Mouse (Mus musculus) ovary, postnatal 10 days (tissue): Measurements from ENCODE around the gene Kdf1.

Source experiments
- DNase-seq: peaks from one replicate; pipeline ENCODE4 v3.0.0; 2022; ENCODE audit warnings: low spot score

Gene Kdf1

DNA sequence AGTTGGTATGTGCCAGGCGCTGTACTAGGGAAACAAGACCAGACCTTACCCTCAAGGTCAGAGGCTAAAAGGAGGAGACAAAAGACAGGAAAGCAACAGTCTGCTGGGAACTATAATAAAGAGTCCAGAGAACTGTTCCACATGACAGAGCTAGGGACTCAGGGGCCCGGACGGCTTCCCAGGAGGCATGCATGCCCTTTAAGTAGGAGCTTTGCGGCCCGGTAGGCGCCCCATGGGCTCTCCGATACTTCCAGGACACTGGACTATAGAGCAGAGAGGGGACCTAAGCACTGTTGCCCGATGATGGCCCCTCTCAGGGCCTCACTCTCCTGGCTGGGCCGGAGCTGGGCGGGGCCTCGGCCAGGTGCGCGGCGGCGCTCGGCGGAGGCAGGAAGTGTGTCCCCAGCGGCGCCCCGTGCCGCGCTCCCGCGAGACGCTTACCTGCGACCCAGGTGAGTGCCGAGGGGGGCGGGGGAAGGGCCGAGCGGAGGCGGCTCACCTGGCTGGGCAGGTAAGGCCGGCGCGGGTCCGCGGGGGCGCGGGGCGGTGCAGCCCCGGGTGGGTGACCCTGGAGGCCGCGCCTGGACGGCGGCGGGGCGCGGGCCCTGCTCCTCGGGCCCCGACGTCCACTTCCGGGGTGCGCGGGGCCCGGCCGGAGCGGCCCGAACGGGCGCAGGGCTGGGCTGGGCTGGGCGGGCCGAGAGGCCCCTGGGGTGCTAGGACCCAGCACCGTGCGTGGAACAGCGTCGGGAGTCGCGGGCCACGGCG, at the start of gene Kdf1:
Gene Kdf1 (plus strand): TSS at position 363 of the 768 bp plus-strand sequence.
- DNase-seq = peak; percentile 9

DNA sequence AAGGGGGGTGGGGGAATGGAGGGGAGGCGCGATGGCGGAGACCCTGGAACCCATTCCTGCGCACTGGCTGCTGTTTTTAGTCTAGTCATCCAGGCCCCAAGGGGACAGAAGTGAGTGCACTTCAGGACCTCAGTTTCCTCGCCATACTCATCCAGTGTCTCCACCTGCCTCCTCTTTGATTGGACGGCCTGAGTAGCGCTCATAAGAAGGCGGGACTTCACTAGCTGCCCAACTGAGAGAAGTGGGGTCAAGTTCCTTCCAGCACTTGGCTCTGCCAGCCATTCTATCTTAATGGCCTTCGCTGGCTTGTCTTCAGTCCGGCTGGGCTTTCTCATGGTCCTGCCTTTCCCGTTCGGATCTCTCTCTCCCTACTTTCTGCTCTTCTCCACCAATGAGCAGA, 49.6 kb upstream of the Kdf1 start:
- no peak for DNase-seq

DNA sequence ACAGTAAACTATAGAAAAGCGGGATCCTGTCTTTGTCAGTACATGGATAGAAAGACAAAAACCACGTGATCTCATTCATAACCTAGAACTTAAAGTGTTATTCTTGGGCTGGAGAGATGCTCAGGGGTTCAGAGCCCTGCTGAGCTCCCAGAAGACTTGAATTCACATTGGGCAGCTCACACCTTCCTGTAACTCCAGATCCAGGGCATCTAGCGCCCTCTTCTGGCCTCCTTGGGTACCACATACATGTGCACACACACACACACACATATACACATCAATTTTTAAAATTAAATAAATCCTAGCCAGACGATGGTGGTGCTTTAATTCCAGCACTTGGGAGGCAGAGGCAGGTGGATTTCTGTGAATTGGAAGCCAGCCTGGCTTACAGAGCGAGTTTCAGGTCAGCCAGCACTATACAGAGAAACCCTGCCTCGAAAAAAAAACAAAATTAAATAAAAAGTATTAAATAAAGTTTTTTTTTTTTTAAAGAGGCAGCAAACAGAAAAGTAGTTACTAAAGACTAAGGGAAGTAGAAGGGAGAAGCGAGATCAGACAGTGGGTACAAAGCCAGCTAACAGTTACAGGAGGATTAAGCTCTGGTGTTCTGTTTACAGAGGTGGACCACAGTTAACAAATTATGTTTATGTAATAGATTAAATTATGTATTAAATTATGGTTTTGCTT, 47.5 kb upstream of the Kdf1 start:
- DNase-seq = no peak

DNA sequence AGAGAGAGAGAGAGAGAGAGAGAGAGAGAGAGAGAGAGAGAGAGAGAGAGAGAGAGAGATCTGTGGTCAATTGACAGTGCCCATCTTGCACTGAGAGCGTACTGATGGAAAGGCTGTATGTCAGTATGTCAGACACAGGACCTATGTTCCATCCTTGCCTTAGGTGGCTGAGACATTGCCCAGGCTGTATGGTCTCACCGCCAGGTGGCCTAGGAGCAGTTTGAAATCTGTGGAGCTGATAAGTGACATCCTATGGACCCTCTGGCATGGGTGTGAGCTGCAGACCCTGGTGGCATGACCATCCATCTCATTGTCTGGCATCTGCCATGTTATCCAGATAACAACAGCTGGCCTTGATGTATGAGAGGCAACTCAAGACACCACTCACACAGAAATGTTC, 44.9 kb upstream of the Kdf1 start:
- DNase-seq = no peak

DNA sequence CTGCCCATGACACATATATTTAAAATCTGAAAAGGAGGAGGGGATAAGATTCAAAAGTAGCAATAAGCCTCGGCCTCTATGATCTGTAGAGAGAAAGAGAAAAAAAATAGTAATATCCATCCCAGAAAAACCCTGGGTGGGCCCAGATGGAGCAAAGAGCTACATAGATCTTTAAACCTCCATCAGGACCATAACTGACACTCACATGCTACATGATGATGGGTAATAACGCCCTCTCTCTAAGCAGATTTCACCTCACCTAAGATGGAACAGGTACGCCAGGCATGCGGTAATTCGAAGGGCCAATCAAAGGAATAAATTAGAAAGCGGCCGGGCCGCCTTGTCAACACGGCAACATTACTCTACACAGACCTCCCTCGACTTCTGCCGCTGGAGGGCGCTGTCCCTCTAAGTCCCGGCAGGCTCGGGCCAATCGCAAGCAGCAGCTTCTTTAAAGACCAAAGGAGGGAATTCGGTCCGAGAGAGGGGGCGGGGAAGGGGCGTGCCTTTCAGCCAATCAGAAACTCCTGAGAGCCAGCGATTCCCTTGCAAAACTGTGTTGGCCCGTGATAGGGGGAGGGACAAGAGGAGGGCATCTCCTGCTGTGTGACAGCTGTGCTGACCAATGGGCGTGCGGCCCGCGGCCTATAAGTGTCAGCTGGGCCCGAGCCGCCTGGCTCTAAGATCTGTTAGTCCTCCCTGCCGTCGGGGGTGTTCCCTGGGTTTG, 39.1 kb upstream of the Kdf1 start, which contains the start of gene Tent5b:
Gene Tent5b (plus strand): TSS at position 675 of the 727 bp plus-strand sequence.
- peak; percentile 95 for DNase-seq

DNA sequence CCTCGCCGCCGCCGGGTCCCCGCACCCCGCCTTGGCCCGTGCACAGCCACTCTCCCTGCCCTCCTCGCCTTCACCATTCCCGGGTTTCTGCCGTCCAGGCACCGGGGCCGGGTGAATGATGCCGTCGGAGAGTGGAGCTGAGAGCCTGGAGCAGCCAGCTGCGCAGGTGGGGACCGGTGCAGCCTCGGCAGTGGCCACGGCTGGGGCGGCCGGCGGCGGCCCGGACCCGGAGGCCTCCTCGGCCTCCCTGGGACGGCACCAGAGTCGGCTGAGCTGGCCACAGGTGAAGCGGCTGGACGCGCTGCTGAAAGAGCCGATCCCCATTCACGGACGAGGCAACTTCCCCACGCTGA, 38.6 kb upstream of the Kdf1 start:
- DNase-seq = no peak

DNA sequence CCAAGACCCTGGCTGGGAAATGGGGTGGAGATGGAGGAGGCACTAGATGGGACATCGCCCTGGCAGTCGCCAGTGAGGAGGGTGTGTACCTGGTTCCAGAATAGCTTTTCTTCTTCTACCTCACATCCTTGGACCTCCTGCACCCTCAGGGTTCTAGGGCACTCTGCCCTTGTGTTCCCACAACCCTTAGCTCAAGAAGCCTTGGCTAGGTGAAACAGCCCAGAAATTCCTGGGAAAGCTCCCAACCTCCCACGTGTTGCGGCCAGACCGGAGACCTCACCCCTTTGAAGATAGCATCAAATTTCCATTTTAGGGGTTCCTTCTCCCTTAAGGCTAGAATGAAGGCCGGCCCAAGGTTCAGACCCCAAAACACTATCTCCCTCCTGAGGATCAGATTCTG, 38.0 kb upstream of the Kdf1 start:
- no peak for DNase-seq

DNA sequence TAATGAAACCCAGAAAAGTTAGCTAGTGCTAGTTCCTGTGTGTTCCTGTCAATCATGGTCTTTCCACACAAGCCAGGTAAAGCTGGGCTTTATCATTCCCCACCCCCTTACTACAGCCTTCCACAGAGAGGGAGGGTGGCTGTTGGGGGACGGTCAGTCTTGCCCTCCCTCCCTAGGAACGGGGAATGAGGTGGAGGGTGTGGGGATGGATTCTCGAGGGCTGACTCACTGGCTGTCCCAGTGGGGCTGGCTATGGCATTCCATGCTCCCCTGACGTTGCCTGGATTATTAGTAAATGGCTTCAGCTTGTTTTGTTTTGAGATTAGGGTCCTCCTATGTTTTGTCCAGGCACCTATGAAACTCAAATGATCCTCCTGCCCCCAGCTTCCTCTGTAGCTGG, 37.3 kb upstream of the Kdf1 start:
- DNase-seq = no peak

DNA sequence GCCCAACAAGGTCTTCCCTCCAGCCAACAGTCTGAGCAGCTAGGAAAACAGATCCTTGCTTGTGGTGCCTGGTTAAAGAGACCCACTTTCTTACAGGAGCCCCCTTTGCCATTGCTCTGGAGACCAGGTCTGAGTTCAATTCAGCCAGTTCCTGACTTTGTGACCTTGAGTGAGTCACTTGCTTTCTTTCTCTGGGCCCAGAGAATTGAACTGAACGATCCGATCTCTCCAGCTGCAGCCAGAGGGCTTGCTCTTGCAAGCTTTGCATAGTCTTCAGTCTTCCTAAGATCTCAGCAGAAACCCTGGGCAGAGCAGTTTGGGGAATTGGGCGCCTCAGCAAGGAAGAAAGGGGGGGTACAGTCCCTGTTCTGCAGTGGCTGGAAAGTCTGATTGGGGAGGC, 36.3 kb upstream of the Kdf1 start:
- no peak for DNase-seq

DNA sequence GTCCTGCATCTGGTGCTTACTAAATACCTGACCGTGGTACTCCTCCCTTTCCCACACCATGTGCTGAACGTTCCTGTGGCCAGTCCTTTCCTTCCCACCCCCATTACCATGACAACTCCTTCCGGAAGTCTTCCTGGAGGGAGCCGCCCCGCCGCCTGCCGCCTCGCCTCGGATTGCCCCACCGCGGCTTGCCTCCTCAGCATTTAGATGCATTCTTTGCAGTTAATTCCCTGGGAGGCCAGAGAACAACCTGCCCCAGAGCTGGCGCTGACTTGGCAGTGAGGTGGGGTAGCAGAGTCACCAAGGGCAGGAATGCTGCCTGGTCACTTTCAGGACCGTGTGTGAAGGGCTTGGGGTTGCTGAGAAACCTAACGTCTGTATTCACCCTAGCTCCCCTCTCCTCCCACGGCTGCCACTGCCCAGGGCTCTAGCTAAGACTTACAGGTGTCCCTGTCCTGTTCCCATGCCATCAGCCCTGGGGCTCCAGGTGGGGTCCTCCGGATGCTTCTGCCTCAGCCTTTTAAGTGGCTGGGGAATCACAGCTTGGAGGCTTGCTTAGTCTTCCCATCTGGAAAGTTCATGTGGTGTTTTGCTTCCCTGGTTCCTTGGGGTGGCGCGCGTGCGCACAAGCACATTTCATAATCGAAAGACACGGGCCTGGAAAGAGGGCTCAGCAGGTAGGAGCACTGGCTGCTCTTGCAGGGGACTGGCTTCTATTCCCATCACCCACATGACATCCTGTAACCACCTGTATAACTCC, 34.3 kb upstream of the Kdf1 start:
- DNase-seq = no peak

DNA sequence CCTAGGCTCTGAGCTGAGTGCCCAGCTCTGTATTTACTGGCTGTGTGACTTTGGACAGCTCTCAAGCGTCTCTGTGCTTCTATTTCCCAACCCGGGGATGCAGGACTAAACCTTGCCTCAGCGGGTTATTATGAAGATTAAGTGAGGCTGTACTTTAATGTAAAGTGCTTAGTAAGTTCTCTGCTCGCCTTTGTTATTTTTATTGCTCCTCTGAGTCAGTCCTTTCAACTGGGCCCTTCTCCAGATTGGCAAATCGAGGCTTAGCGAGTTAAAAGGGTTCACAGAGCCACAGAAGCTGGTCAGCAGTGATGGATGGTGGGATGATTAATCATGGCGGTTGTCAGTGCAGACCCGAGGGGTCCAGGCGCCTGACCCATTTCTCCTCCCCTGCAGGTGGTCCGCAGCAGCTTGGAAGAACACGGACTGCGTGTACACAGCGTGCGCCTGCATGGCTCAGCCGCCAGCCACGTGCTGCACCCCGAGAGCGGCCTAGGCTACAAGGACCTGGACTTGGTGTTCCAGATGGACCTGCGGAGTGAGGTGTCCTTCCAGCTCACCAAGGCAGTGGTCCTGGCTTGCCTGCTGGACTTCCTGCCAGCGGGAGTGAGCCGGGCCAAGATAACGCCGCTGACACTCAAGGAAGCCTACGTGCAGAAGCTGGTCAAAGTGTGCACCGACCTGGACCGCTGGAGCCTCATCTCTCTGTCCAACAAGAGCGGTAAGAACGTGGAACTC, 32.9 kb upstream of the Kdf1 start:
- DNase-seq = no peak

DNA sequence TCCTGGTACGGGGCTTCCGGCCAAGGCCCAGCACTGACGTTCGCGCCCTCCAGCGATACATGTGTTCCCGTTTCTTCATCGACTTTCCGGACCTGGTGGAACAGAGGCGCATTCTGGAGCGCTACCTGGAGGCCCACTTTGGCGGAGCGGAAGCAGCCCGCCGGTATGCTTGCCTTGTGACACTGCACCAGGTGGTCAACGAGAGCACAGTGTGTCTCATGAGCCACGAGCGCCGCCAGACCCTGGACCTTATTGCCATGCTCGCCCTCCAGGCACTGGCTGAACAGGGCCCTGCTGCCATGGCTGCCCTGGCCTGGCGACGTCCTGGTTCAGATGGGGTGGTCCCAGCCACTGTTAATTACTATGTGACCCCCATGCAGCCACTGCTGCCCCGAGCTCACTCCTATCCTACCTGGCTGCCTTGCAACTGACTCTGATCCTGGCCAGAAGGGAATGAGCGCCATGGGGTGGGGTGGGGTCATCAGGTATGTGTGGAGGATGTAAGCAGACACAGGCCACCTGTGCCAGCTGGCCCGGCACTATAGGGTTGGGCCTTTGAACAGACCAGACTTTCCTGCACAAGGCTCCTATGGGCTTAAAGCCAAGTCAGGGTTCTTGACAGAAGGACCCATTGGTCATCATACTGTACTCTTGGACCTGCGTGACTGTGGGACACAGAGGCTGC, 31.9 kb upstream of the Kdf1 start:
- DNase-seq = no peak

DNA sequence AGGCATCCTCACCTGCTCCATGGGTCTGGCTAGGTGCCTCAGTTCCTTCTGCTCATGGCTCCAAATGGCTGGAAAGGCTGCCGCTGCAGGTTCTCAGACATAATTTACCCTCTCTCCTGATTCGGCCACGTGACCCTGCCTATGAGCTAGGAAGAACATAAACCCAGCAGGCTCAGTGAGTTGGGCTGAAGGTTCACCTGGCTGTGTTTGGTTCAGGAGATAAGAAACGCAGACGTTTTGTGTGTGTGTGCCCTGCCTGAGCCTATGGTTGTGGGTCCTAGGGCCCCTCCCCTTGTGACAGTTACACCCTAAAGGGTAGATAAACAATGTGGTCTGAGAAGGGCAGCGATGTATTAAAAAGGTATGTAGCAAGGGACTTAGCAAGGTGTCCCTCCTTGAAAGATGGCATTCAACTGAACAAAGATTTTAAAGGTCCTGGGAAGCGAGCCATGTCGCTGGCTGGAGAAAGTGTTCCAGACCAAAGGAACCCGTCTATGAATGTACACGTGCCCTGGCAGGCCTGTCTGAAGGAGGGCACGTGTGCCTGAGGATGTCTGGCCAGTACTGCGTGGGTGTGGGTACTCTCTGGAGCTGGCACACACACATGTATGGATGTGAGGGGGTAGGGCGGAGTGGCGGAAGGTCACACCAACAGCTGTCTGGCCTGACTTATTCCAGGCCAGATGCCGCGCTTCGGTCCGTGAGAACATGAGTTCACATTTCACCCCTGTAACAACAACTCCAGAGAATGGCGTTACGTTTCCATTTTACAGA, 30.0 kb upstream of the Kdf1 start:
- no peak for DNase-seq

DNA sequence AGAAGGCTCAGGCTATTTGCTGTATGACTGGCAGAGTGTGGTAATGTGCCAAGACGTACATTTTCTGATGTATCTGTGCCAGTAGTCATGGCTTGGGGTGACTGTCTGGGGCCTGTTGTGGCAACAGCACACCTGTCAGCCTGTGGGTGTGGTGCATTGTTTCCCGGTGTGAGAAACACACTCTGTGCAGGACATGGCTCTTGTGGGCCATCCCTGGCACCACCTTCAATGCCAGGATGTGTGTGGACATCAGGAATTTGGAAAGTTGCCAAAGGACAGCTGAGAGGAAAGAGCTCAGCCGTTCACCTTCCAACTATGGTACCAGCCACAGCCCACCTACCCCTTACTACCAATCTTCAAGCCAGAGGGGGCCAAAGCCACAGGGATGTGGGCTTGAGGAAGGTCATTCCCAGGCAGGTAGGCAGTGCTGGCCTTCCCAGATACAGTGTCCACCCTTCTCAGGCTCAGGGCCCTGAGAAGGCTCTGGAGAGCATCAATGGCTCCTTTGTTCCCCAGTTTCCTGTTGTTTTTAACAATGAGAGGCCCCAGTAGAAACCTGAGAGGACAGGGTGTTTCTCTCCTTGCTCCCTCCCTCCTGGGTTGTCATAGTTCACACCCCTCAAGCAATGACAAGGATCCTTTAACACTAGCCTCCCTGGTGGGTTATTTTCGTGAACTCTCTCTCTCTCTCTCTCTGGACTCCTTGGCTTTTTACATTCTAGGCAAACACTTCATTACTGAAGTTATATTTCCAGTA, 29.1 kb upstream of the Kdf1 start:
- DNase-seq = no peak

DNA sequence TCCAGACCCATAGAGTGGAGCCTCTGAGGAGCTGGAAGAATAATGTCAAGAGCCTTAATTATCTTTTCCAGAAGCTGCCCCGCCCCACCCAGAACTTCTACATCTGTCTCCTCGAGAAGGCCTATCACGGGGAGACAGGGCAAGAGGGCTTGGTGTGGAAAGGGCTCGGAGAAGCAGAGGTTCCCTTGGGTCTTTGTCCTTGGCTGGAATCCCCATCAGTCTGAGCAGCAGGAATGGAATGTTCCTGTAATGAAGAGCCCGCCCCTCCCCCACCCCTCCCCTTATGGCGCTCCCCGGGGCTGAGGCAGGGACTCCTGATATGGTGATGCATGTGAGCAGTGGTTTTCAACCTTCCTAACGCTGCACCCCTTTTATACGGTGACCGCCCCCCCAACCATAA, 27.0 kb upstream of the Kdf1 start:
- no peak for DNase-seq

DNA sequence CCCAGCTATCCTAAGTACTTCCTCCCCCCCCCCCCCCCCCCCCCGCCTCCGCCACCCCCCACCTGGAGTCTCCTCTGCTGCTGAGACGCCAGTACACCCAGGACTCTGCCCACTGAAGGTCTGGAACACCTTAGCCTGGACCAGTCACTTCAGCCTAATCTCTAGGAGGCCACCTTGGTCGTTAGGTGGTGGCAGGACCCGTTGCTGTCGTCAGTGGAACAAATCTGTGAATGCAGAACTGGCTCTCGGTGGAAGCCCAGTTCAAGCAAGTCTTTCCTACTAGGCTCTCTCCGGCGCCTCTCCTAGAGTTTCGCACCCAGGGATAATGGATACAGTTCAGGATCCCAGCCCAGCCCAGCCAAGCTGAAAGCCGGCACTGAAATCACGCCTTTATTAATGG, 24.9 kb upstream of the Kdf1 start:
- DNase-seq = no peak

DNA sequence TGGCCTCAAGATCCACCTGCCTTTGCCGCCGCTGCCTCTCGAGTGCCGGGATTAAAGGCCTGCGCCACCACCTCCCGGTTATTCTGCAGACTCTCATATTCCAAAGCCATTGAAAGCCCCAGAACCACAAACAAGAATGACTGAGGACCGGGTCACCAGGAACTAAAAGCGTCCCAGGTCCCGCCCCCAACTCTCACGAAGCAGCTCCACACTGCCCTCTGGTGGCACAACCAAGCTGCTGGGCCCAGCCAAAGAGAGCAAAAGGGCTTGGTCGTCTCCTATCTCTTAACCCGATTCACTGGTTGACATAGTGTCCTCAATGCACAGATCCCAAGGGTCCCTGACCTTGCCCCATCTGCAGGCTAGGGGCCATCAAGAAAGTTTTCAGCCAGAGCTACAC, 24.3 kb upstream of the Kdf1 start:
- DNase-seq = peak; percentile 85

DNA sequence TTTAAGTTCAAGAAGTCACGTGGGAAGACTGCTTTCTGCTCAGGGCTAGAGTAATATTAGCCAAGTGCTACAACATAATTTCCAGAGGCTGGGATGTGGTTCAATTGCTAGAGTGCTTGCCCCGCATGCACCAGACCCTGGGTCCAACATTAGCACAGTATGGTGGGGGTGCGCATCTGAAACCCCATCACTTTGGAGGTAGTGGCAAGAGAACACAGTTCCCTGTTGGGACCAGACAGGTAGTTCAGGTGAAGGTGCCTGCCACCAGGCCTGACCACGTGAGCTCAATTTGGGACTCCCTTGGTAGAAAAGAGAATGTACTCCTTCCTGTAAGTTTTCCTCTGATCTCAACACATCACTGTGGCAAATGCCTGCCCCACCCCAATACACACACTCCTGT, 23.9 kb upstream of the Kdf1 start:
- no peak for DNase-seq

DNA sequence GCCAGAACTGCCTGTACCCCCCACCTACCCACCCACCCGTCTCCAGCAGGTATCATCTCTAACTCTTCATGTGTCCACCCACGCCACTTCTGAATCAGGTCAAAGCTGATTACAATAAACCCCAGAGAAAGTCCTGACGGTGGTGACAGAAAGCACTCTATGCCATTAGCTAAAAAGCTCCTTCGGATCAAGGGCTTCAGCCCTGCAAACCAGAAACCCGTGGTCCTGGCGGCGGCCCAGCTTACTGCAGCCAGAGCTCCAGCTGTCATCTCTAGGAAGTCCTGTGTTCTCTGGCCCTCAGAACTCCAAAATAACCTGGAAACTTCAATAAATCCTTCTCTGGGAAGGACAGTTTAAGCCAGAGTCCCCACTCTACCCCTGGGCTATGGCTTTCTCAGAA, 23.1 kb upstream of the Kdf1 start:
- no peak for DNase-seq
